In the genomic region with DNA sequence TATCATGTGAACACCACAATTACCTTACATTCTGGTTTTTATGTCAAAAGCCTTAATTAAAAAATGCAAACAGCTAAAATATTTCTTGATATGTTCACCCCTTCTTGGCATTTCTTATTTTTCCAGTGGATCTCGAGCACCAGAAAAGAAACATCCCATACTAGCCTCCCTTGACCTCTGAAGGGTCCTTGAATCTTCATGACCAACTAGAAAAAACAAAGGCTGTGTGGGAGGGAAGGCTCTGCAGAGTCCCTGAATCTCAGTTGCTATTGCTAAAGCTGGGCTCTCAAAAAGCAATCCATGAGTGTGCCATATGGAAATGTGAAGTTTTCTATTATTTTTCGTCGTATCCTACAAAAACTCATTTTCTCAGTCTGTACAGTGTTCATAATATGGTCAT, we compare ENCODE assay signal across 19 mouse cellular contexts.
DNase-seq lines count a peak whose midpoint lies in the region; ATAC-seq lines count a peak whose summit lies in the region.
"Had no signal": no experiment of that assay in that cellular context is flagged by ENCODE, and none has a peak within 500 bp of the region (broad histone marks: within the 10 kb centered on the region; RNA-seq: fewer than 3 reads in every experiment).

No protein-coding gene starts in this region.

- H3K9me3 ChIP-seq in hindbrain, embryonic 13.5 days: no peaks in the 10 kb centered on the region
- no peaks in the 10 kb centered on the region for H3K9me3 ChIP-seq in hindbrain, embryonic 11.5 days (ENCODE audit: control insufficient read depth, low read length)
- peaks cover 3% of the 10 kb centered on the region; the same call in 1 of the 2 replicates for H3K9me3 ChIP-seq in forebrain, embryonic 10.5 days
- peaks cover 4% of the 10 kb centered on the region for H3K9me3 ChIP-seq in forebrain, embryonic 16.5 days (ENCODE audit: control insufficient read depth, low read length)
- H3K9me3 ChIP-seq in midbrain, embryonic 15.5 days: no peaks in the 10 kb centered on the region
- H3K9me3 ChIP-seq: liver, embryonic 13.5 days had no signal

- no peak for DNase-seq in hindbrain, embryonic 11.5 days (ENCODE audit: low spot score)
- DNase-seq in forebrain, embryonic 10.5 days (ENCODE audit: extremely low spot score, low spot score): no peak
- DNase-seq in cerebellum, postnatal 25 days: no peak
- no peak for DNase-seq in heart, adult 9 months (ENCODE audit: low spot score in 2 of 2)
- DNase-seq: adrenal gland, postnatal 10 days; cerebellum, adult 11 months; cerebellum, postnatal 14 days; gastrocnemius, postnatal 36 days; liver, embryonic 13.5 days; lung, embryonic 14.5 days; lung, postnatal 4 days; thymus, postnatal 25 days had no signal

- no peaks in the 10 kb centered on the region for H3K36me3 ChIP-seq in hindbrain, embryonic 13.5 days
- no peaks in the 10 kb centered on the region for H3K36me3 ChIP-seq in hindbrain, embryonic 11.5 days (ENCODE audit: control insufficient read depth, insufficient read depth, low read length)
- H3K36me3 ChIP-seq in forebrain, embryonic 10.5 days (replicated peaks): no peaks in the 10 kb centered on the region
- no peaks in the 10 kb centered on the region for H3K36me3 ChIP-seq in forebrain, embryonic 16.5 days (ENCODE audit: control insufficient read depth, insufficient read depth)
- H3K36me3 ChIP-seq in midbrain, embryonic 15.5 days (replicated peaks): no peaks in the 10 kb centered on the region
- H3K36me3 ChIP-seq: G1E; limb, embryonic 12.5 days; liver, embryonic 13.5 days had no signal

- H3K4me1 ChIP-seq in hindbrain, embryonic 13.5 days (replicated peaks): peaks cover 23% of the 10 kb centered on the region
- 0 out of 2 replicates have a peak, but pooled peaks cover 6% of the 10 kb centered on the region for H3K4me1 ChIP-seq in hindbrain, embryonic 11.5 days (replicated peaks; ENCODE audit: control insufficient read depth, insufficient read depth, low read length)
- peaks cover 34% of the 10 kb centered on the region for H3K4me1 ChIP-seq in forebrain, embryonic 10.5 days
- H3K4me1 ChIP-seq in forebrain, embryonic 16.5 days (replicated peaks; ENCODE audit: control insufficient read depth, insufficient read depth, low read length): peaks cover 16% of the 10 kb centered on the region
- H3K4me1 ChIP-seq in midbrain, embryonic 15.5 days: peaks cover 25% of the 10 kb centered on the region
- H3K4me1 ChIP-seq: liver, embryonic 13.5 days had no signal

- peak overlapping the region; percentile 77 for H3K27ac ChIP-seq in hindbrain, embryonic 13.5 days
- H3K27ac ChIP-seq in hindbrain, embryonic 11.5 days (ENCODE audit: low read depth, low read length): no peak overlapping the region; the same call in 1 of the 2 replicates
- H3K27ac ChIP-seq in forebrain, embryonic 10.5 days: peak overlapping the region; percentile 53; the same call in 1 of the 2 replicates
- H3K27ac ChIP-seq in forebrain, embryonic 16.5 days (ENCODE audit: low read length): 0 out of 2 replicates have a peak overlapping the region, but pooled peaks have one; percentile 8
- peak overlapping the region; percentile 62 for H3K27ac ChIP-seq in midbrain, embryonic 15.5 days
- H3K27ac ChIP-seq: limb, embryonic 12.5 days; liver, embryonic 13.5 days; stomach, postnatal 0 days had no signal

- no peaks in the 10 kb centered on the region for H3K27me3 ChIP-seq in hindbrain, embryonic 13.5 days
- H3K27me3 ChIP-seq in hindbrain, embryonic 11.5 days (ENCODE audit: control insufficient read depth, insufficient read depth, low read length): no peaks in the 10 kb centered on the region
- no peaks in the 10 kb centered on the region for H3K27me3 ChIP-seq in forebrain, embryonic 10.5 days (ENCODE audit: poor library complexity, severe bottlenecking)
- H3K27me3 ChIP-seq in forebrain, embryonic 16.5 days (replicated peaks; ENCODE audit: control insufficient read depth, insufficient read depth, low read length): no peaks in the 10 kb centered on the region
- no peaks in the 10 kb centered on the region for H3K27me3 ChIP-seq in midbrain, embryonic 15.5 days (replicated peaks)
- H3K27me3 ChIP-seq: limb, embryonic 12.5 days; liver, embryonic 13.5 days had no signal

- 81% methylated on average over 3 of the region's 3 CpGs for WGBS in hindbrain, embryonic 13.5 days
- WGBS in hindbrain, embryonic 11.5 days: 80% methylated on average over 3 of the region's 3 CpGs
- whole genome bisulfite sequencing in forebrain, embryonic 10.5 days: 88% methylated on average over 3 of the region's 3 CpGs
- 56% methylated on average over 3 of the region's 3 CpGs for WGBS in forebrain, embryonic 16.5 days
- 78% methylated on average over 3 of the region's 3 CpGs for WGBS in midbrain, embryonic 15.5 days

- no peak overlapping the region for H3K4me3 ChIP-seq in hindbrain, embryonic 13.5 days
- no peak overlapping the region for H3K4me3 ChIP-seq in hindbrain, embryonic 11.5 days (ENCODE audit: low read depth, low read length)
- no peak overlapping the region for H3K4me3 ChIP-seq in forebrain, embryonic 10.5 days
- no peak overlapping the region for H3K4me3 ChIP-seq in forebrain, embryonic 16.5 days (replicated peaks; ENCODE audit: low read length)
- H3K4me3 ChIP-seq in midbrain, embryonic 15.5 days: no peak overlapping the region
- H3K4me3 ChIP-seq: limb, embryonic 12.5 days; liver, embryonic 13.5 days had no signal

- H3K9ac ChIP-seq in hindbrain, embryonic 13.5 days: no peak overlapping the region
- H3K9ac ChIP-seq in hindbrain, embryonic 11.5 days (ENCODE audit: low read depth, low read length): no peak overlapping the region
- no peak overlapping the region for H3K9ac ChIP-seq in forebrain, embryonic 16.5 days (replicated peaks; ENCODE audit: low read depth, low read length)
- H3K9ac ChIP-seq in midbrain, embryonic 15.5 days: no peak overlapping the region
- H3K9ac ChIP-seq: limb, embryonic 12.5 days; liver, embryonic 13.5 days; lung, embryonic 14.5 days had no signal

- no peak overlapping the region for H3K4me2 ChIP-seq in hindbrain, embryonic 13.5 days
- H3K4me2 ChIP-seq in hindbrain, embryonic 11.5 days (replicated peaks; ENCODE audit: low read depth, low read length): no peak overlapping the region
- no peak overlapping the region for H3K4me2 ChIP-seq in forebrain, embryonic 16.5 days (ENCODE audit: low read length)
- no peak overlapping the region for H3K4me2 ChIP-seq in midbrain, embryonic 15.5 days
- H3K4me2 ChIP-seq: limb, embryonic 12.5 days; liver, embryonic 13.5 days; lung, embryonic 14.5 days had no signal

- ATAC-seq in hindbrain, embryonic 13.5 days (ENCODE audit: low FRiP score): no peak
- ATAC-seq in hindbrain, embryonic 11.5 days (ENCODE audit: low FRiP score): no peak
- peak; percentile 32; the same call in 1 of the 2 replicates for ATAC-seq in forebrain, embryonic 16.5 days
- ATAC-seq in midbrain, embryonic 15.5 days (replicated peaks): no peak
- ATAC-seq: activated CD4-positive, CD25-positive, alpha-beta regulatory T cell, adult 4 months had no signal
